Mouse (Mus musculus): ENCODE results near the gene Zfp423. TPM values are rescaled to one million over a fixed set of nuclear protein-coding genes. Genes with fewer than 3 reads are reported as not detected.

Zfp423 gene
- total and polyA plus RNA-seq, 3 experiments = not detected

- Histone ChIP-seq H3K79me2 (ENCODE audit: control insufficient read depth, insufficient read depth, low read length, poor library complexity) (no peaks in the 10 kb centered on the region), H3K27ac (ENCODE audit: control insufficient read depth, low read depth, low read length) (no peak overlapping the region), H3K27me3 (ENCODE audit: control insufficient read depth in 1 of 2, insufficient read depth in 2 of 2, low read length in 2 of 2) (no peaks in the 10 kb centered on the region), H3K9ac (ENCODE audit: control insufficient read depth, low read depth, low read length, poor library complexity, severe bottlenecking) (no peak overlapping the region), H3K4me1 (ENCODE audit: control insufficient read depth in 1 of 2, insufficient read depth in 2 of 2, low read length in 2 of 2) (no peaks in the 10 kb centered on the region), H3K9me3 (replicated peaks; ENCODE audit: insufficient read depth, low read length) (no peaks in the 10 kb centered on the region), H3K4me3 (ENCODE audit: control insufficient read depth in 1 of 2, insufficient read depth in 1 of 2, low read depth in 2 of 2, low read length in 2 of 2) (no peak overlapping the region), H3K36me3 (ENCODE audit: control insufficient read depth in 1 of 2, insufficient read depth in 2 of 2, low read length in 2 of 2) (no peaks in the 10 kb centered on the region)
- TF ChIP-seq MAFK (IDR thresholded peaks at IDR 0.05; ENCODE audit: borderline replicate concordance, low read depth, low read length) = no peak
- TF ChIP-seq TCF12 (IDR thresholded peaks at IDR 0.05; ENCODE audit: low read depth, low read length) = no peak
- TF ChIP-seq GATA1 (IDR thresholded peaks at IDR 0.05; ENCODE audit: low read depth, low read length) = no peak
- TF ChIP-seq MXI1 (IDR thresholded peaks at IDR 0.05; ENCODE audit: low read depth, low read length) = no peak
- no peak for TF ChIP-seq USF1 (IDR thresholded peaks at IDR 0.05; ENCODE audit: low read depth, low read length)
- DNase-seq (ENCODE audit: low read depth, low spot score) = no peak
Measured at GRCm38 (mm10) chr8:87943651-87944091, 15.7 kb downstream of the Zfp423 start.

- H3K27me3 ChIP-seq (ENCODE audit: control insufficient read depth in 1 of 2, insufficient read depth in 2 of 2, low read length in 2 of 2) = no peaks in the 10 kb centered on the region
- no peak for DNase-seq (ENCODE audit: low read depth, low spot score)
- no peaks in the 10 kb centered on the region for H3K9me3 ChIP-seq (replicated peaks; ENCODE audit: insufficient read depth, low read length)
- H3K4me3 ChIP-seq (ENCODE audit: control insufficient read depth in 1 of 2, insufficient read depth in 1 of 2, low read depth in 2 of 2, low read length in 2 of 2) = no peak overlapping the region
- no peaks in the 10 kb centered on the region for H3K4me1 ChIP-seq (ENCODE audit: control insufficient read depth in 1 of 2, insufficient read depth in 2 of 2, low read length in 2 of 2)
- TF ChIP-seq POLR2AphosphoS5 (IDR thresholded peaks at IDR 0.05; ENCODE audit: borderline replicate concordance, low read depth, low read length) (no peak), ZNF384 (IDR thresholded peaks at IDR 0.05; ENCODE audit: low read depth, low read length) (no peak), POLR2A (IDR thresholded peaks at IDR 0.05; ENCODE audit: control insufficient read depth in 1 of 2, insufficient read depth in 1 of 2, low read depth in 1 of 2, low read length in 2 of 2, poor library complexity in 1 of 2) (no peak), HCFC1 (IDR thresholded peaks at IDR 0.05; ENCODE audit: low read depth, low read length) (no peak), GABPA (IDR thresholded peaks at IDR 0.05; ENCODE audit: low read depth, low read length) (no peak), SIN3A (IDR thresholded peaks at IDR 0.05; ENCODE audit: low read length) (no peak), ZC3H11A (IDR thresholded peaks at IDR 0.05; ENCODE audit: low read depth, low read length) (no peak), TBP (IDR thresholded peaks at IDR 0.05; ENCODE audit: low read depth, low read length) (no peak), MYB (IDR thresholded peaks at IDR 0.05; ENCODE audit: low read depth, low read length) (no peak), MXI1 (IDR thresholded peaks at IDR 0.05; ENCODE audit: low read depth, low read length) (no peak), MAFK (IDR thresholded peaks at IDR 0.05; ENCODE audit: borderline replicate concordance, low read depth, low read length) (no peak)
- H3K36me3 ChIP-seq (ENCODE audit: control insufficient read depth in 1 of 2, insufficient read depth in 2 of 2, low read length in 2 of 2) = no peaks in the 10 kb centered on the region
- no peaks in the 10 kb centered on the region for H3K79me2 ChIP-seq (ENCODE audit: control insufficient read depth, insufficient read depth, low read length, poor library complexity)
- H3K9ac ChIP-seq (ENCODE audit: control insufficient read depth, low read depth, low read length, poor library complexity, severe bottlenecking) = no peak overlapping the region
- H3K27ac ChIP-seq (ENCODE audit: control insufficient read depth, low read depth, low read length) = no peak overlapping the region
Measured at GRCm38 (mm10) chr8:87940646-87941045, 18.7 kb downstream of the Zfp423 start.

- no peak for DNase-seq (ENCODE audit: low read depth, low spot score)
- Histone ChIP-seq H3K27ac (ENCODE audit: control insufficient read depth, low read depth, low read length) (no peak overlapping the region), H3K9me3 (replicated peaks; ENCODE audit: insufficient read depth, low read length) (no peaks in the 10 kb centered on the region)
Measured at GRCm38 (mm10) chr8:87939308-87939936, 20.0 kb downstream of the Zfp423 start.

More at GRCm38 (mm10) chr8:87939308-87939936, 20.0 kb downstream of the Zfp423 start:
- H3K9ac ChIP-seq (ENCODE audit: control insufficient read depth, low read depth, low read length, poor library complexity, severe bottlenecking) = no peak overlapping the region
- TF ChIP-seq ELF1 (IDR thresholded peaks at IDR 0.05; ENCODE audit: low read depth, low read length) (no peak), ZMIZ1 (IDR thresholded peaks at IDR 0.05; ENCODE audit: low read depth, low read length) (no peak), MXI1 (IDR thresholded peaks at IDR 0.05; ENCODE audit: low read depth, low read length) (no peak), EP300 (IDR thresholded peaks at IDR 0.05; ENCODE audit: low read depth in 1 of 2, low read length in 2 of 2) (no peak), KAT2A (conservative IDR thresholded peaks at IDR 0.05; ENCODE audit: low read depth, low read length) (no peak), SIN3A (IDR thresholded peaks at IDR 0.05; ENCODE audit: low read length) (no peak), POLR2AphosphoS5 (IDR thresholded peaks at IDR 0.05; ENCODE audit: borderline replicate concordance, low read depth, low read length) (no peak), GATA1 (IDR thresholded peaks at IDR 0.05; ENCODE audit: low read depth, low read length) (no peak), MYC (IDR thresholded peaks at IDR 0.05; ENCODE audit: low read depth, low read length) (no peak), UBTF (IDR thresholded peaks at IDR 0.05; ENCODE audit: borderline replicate concordance, insufficient read depth, low read depth, low read length) (no peak), CTCF (IDR thresholded peaks at IDR 0.05 in 2 of 3, conservative IDR thresholded peaks at IDR 0.05 in 1 of 3; ENCODE audit: control insufficient read depth in 1 of 3, insufficient read depth in 1 of 3, low read depth in 2 of 3, low read length in 3 of 3, poor library complexity in 1 of 3, severe bottlenecking in 1 of 3) (no peak)
- no peaks in the 10 kb centered on the region for H3K79me2 ChIP-seq (ENCODE audit: control insufficient read depth, insufficient read depth, low read length, poor library complexity)
- H3K36me3 ChIP-seq (ENCODE audit: control insufficient read depth in 1 of 2, insufficient read depth in 2 of 2, low read length in 2 of 2) = no peaks in the 10 kb centered on the region
- no peaks in the 10 kb centered on the region for H3K4me1 ChIP-seq (ENCODE audit: control insufficient read depth in 1 of 2, insufficient read depth in 2 of 2, low read length in 2 of 2)
- H3K4me3 ChIP-seq (ENCODE audit: control insufficient read depth in 1 of 2, insufficient read depth in 1 of 2, low read depth in 2 of 2, low read length in 2 of 2) = no peak overlapping the region
- H3K27me3 ChIP-seq (ENCODE audit: control insufficient read depth in 1 of 2, insufficient read depth in 2 of 2, low read length in 2 of 2) = no peaks in the 10 kb centered on the region
